Mouse (Mus musculus) limb, embryonic 10.5 days (tissue): ENCODE measurements at regions not wholly inside any gene's neighbourhood (a gene's known extent, or its start where the extent isn't known, plus 50 kb on each side); places are given as distances from the start of the nearest gene placed in this dataset.

Source experiments
- DNase-seq: peaks from one replicate; pipeline ENCODE4 v3.0.0-alpha.2; 2017; ENCODE audit warnings: low spot score
- H3K27ac ChIP-seq: fragments of 300-500 bp; sonication (generic); 2 replicates; pipeline ENCODE4 v1.5.1; 2016; ENCODE audit warnings: mild to moderate bottlenecking
- H3K27me3 ChIP-seq: fragments of 300-500 bp; sonication (generic); 2 replicates; pipeline ENCODE4 v1.6.1; 2016; ENCODE audit warnings: low read depth, mild to moderate bottlenecking; ENCODE audit not compliant: poor library complexity, severe bottlenecking
- H3K36me3 ChIP-seq: fragments of 300-500 bp; sonication (generic); 2 replicates; pipeline ENCODE4 v1.6.1; 2016; ENCODE audit warnings: mild to moderate bottlenecking, moderate library complexity
- H3K4me1 ChIP-seq: fragments of 300-500 bp; sonication (generic); 2 replicates; pipeline ENCODE4 v1.6.1; 2016
- H3K4me3 ChIP-seq: fragments of 300-500 bp; sonication (generic); 2 replicates; pipeline ENCODE4 v1.5.1; 2016; ENCODE audit warnings: mild to moderate bottlenecking, moderate library complexity
- H3K9me3 ChIP-seq: fragments of 300-500 bp; sonication (generic); replicated peaks from 2 replicates; pipeline ENCODE4 v1.6.1; 2016; ENCODE audit warnings: mild to moderate bottlenecking
- WGBS: fragments of 180-500 bp; shearing (Covaris S2); methylation state at CpG from one replicate; pipeline ENCODE4 v1.1.7; 2016; 5-methylcytosine and 5-hydroxymethylcytosine counted together

GRCm38 (mm10) chr5:64505835-64506600 is 297.2 kb upstream of the Klf3 start:
- 3% methylated on average over 15 of the region's 15 CpGs for WGBS
- Histone ChIP-seq H3K27me3 (no peaks in the 10 kb centered on the region), H3K36me3 (no peaks in the 10 kb centered on the region), H3K4me3 (peak overlapping the region; percentile 38), H3K4me1 (peaks cover 35% of the 10 kb centered on the region), H3K27ac (peak overlapping the region; percentile 78), H3K9me3 (no peaks in the 10 kb centered on the region)
- DNase-seq = peak; percentile 96

GRCm38 (mm10) chr5:64508565-64508964 is 294.6 kb upstream of the Klf3 start:
- H3K27me3 ChIP-seq = no peaks in the 10 kb centered on the region
- no peak overlapping the region for H3K27ac ChIP-seq
- peaks cover 39% of the 10 kb centered on the region for H3K4me1 ChIP-seq
- H3K9me3 ChIP-seq = no peaks in the 10 kb centered on the region
- 70% methylated on average over 2 of the region's 2 CpGs for WGBS
- H3K4me3 ChIP-seq = no peak overlapping the region
- no peaks in the 10 kb centered on the region for H3K36me3 ChIP-seq
- no peak for DNase-seq

GRCm38 (mm10) chr5:64513155-64513945 is 289.8 kb upstream of the Klf3 start:
- no peak for DNase-seq
- Histone ChIP-seq H3K36me3 (no peaks in the 10 kb centered on the region), H3K27me3 (no peaks in the 10 kb centered on the region), H3K27ac (peak overlapping the region; percentile 16; the same call in 1 of the 2 replicates), H3K9me3 (no peaks in the 10 kb centered on the region), H3K4me1 (peaks cover 14% of the 10 kb centered on the region), H3K4me3 (no peak overlapping the region)
- WGBS = 87% methylated on average over 20 of the region's 20 CpGs

GRCm38 (mm10) chr5:64516115-64516665 is 287.0 kb upstream of the Klf3 start:
- DNase-seq = no peak
- Histone ChIP-seq H3K36me3 (no peaks in the 10 kb centered on the region), H3K27me3 (no peaks in the 10 kb centered on the region), H3K4me1 (peaks cover 11% of the 10 kb centered on the region), H3K27ac (no peak overlapping the region), H3K4me3 (no peak overlapping the region), H3K9me3 (no peaks in the 10 kb centered on the region)
- 88% methylated on average over 13 of the region's 13 CpGs for WGBS

- Histone ChIP-seq H3K4me1 (peaks cover 11% of the 10 kb centered on the region), H3K4me3 (no peak overlapping the region), H3K9me3 (no peaks in the 10 kb centered on the region), H3K27ac (no peak overlapping the region), H3K36me3 (no peaks in the 10 kb centered on the region), H3K27me3 (no peaks in the 10 kb centered on the region)
- DNase-seq = no peak
- 89% methylated on average over 4 of the region's 4 CpGs for WGBS
These were observed 285.9 kb upstream of the Klf3 start for GRCm38 (mm10) chr5:64517241-64517640.

- no peak for DNase-seq
- Histone ChIP-seq H3K36me3 (no peaks in the 10 kb centered on the region), H3K27ac (no peak overlapping the region), H3K9me3 (no peaks in the 10 kb centered on the region), H3K4me3 (no peak overlapping the region), H3K27me3 (no peaks in the 10 kb centered on the region), H3K4me1 (peaks cover 10% of the 10 kb centered on the region)
- 45% methylated on average over 3 of the region's 3 CpGs for WGBS
These were observed 285.4 kb upstream of the Klf3 start for GRCm38 (mm10) chr5:64517835-64518234.

- no peak overlapping the region for H3K27ac ChIP-seq
- H3K4me3 ChIP-seq = no peak overlapping the region
- WGBS = 89% methylated on average over 7 of the region's 7 CpGs
- no peaks in the 10 kb centered on the region for H3K27me3 ChIP-seq
- H3K9me3 ChIP-seq = no peaks in the 10 kb centered on the region
- DNase-seq = no peak
- H3K4me1 ChIP-seq = peaks cover 4% of the 10 kb centered on the region; the same call in 1 of the 2 replicates
- H3K36me3 ChIP-seq = no peaks in the 10 kb centered on the region
These were observed 284.2 kb upstream of the Klf3 start for GRCm38 (mm10) chr5:64519036-64519435.

GRCm38 (mm10) chr5:64519731-64520130 is 283.5 kb upstream of the Klf3 start:
- no peak overlapping the region for H3K27ac ChIP-seq
- H3K27me3 ChIP-seq = no peaks in the 10 kb centered on the region
- H3K4me1 ChIP-seq = peaks cover 4% of the 10 kb centered on the region; the same call in 1 of the 2 replicates
- no peaks in the 10 kb centered on the region for H3K36me3 ChIP-seq
- no peak for DNase-seq
- WGBS = 87% methylated on average over 12 of the region's 12 CpGs
- no peak overlapping the region for H3K4me3 ChIP-seq
- H3K9me3 ChIP-seq = no peaks in the 10 kb centered on the region

- WGBS = 86% methylated on average over 6 of the region's 6 CpGs
- H3K9me3 ChIP-seq = no peaks in the 10 kb centered on the region
- no peak overlapping the region for H3K4me3 ChIP-seq
- no peak overlapping the region for H3K27ac ChIP-seq
- H3K4me1 ChIP-seq = peaks cover 4% of the 10 kb centered on the region; the same call in 1 of the 2 replicates
- H3K36me3 ChIP-seq = no peaks in the 10 kb centered on the region
- H3K27me3 ChIP-seq = no peaks in the 10 kb centered on the region
- no peak for DNase-seq
These were observed 281.8 kb upstream of the Klf3 start for GRCm38 (mm10) chr5:64521401-64521800.

GRCm38 (mm10) chr5:64521969-64522368 is 281.2 kb upstream of the Klf3 start:
- no peaks in the 10 kb centered on the region for H3K36me3 ChIP-seq
- H3K27ac ChIP-seq = no peak overlapping the region
- H3K4me1 ChIP-seq = no peaks in the 10 kb centered on the region
- no peak overlapping the region for H3K4me3 ChIP-seq
- no peaks in the 10 kb centered on the region for H3K9me3 ChIP-seq
- DNase-seq = no peak
- 43% methylated on average over 5 of the region's 5 CpGs for WGBS
- H3K27me3 ChIP-seq = no peaks in the 10 kb centered on the region

GRCm38 (mm10) chr5:64526521-64526920 is 276.7 kb upstream of the Klf3 start:
- H3K9me3 ChIP-seq = no peaks in the 10 kb centered on the region
- H3K4me1 ChIP-seq = no peaks in the 10 kb centered on the region
- no peak overlapping the region for H3K4me3 ChIP-seq
- no peaks in the 10 kb centered on the region for H3K36me3 ChIP-seq
- H3K27ac ChIP-seq = no peak overlapping the region
- 87% methylated on average over 3 of the region's 3 CpGs for WGBS
- H3K27me3 ChIP-seq = no peaks in the 10 kb centered on the region
- peak; percentile 3 for DNase-seq

GRCm38 (mm10) chr5:64527962-64528361 is 275.2 kb upstream of the Klf3 start:
- Histone ChIP-seq H3K4me3 (no peak overlapping the region), H3K36me3 (no peaks in the 10 kb centered on the region), H3K9me3 (no peaks in the 10 kb centered on the region), H3K27ac (no peak overlapping the region), H3K27me3 (no peaks in the 10 kb centered on the region), H3K4me1 (no peaks in the 10 kb centered on the region)
- WGBS = 77% methylated on average over 3 of the region's 3 CpGs
- peak; percentile 11 for DNase-seq

- Histone ChIP-seq H3K4me3 (no peak overlapping the region), H3K27ac (no peak overlapping the region), H3K9me3 (no peaks in the 10 kb centered on the region), H3K4me1 (peaks cover 13% of the 10 kb centered on the region), H3K36me3 (no peaks in the 10 kb centered on the region), H3K27me3 (no peaks in the 10 kb centered on the region)
- 91% methylated on average over 4 of the region's 4 CpGs for WGBS
- peak; percentile 10 for DNase-seq
These were observed 268.8 kb upstream of the Klf3 start for GRCm38 (mm10) chr5:64534371-64534770.
